Mouse (Mus musculus) heart, postnatal 25 days (tissue): ENCODE data around the gene Zfp101. TPM values are rescaled to one million over a fixed set of nuclear protein-coding genes. Genes with fewer than 3 reads are reported as not detected.

Source experiments
- DNase-seq: peaks from one replicate; pipeline ENCODE4 v3.0.0; 2022; ENCODE audit warnings: low spot score
- intact Hi-C: fragments of 180-260 bp; cut with DNase I; formaldehyde crosslinking; loops from one replicate; pipeline ENCODE4 v1.15.1; 2025
- total RNA-seq, 2 experiments: library from RNA; stranded (reverse); gene quantifications; 2 replicates each; pipeline ENCODE4 v1.2.3; 2021

The Zfp101 gene
- 1 to 10 TPM; 3.9 to 4.1 TPM for total RNA-seq

DNA sequence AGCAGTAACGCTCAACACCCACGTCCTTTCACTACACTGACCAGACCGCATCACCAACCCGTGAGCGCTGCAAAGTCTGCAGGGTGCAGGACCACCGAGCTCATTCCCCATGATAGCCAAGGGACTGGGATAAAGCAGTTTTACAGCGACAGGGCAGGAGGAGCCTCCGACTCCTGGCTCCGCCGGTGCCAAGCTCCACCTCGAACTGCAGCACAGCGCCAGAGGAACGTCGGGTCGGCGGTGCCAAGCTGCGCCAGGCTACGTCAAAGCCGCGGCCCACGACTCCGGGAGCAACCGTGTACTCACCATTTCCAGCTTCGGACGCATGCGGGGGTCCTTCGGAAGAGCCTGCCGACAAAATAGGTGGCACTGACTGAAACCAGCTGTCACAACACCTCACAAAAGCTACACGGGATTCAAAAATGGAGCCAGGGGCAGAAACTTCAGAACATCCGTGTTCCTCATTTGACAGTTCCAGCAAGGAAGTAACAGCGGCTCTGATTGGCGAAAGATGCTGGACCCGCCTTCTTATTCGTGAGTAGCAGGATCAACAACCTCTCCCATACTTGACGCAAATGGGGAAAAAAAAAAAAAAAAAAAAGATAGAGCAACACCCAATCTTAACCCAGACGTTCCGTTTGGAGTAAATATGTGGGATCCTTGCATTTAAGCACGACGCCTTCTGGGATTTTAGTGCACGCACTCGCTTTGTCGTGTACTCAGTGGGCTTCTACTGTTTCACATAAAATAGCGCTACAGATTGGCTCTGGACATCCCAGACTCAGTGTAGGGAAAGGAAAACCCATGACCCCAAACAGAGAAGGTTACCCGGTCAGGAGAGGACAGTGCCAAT is at the start of gene Zfp101:
Gene Zfp101 (minus strand): TSS at position 460 of the 853 bp plus-strand sequence.
- intact Hi-C loops, result loop anchor here (5.0 kb wide), 2 partner anchors 37 to 302 kb away; partner anchors contain the start of gene Zfp81
- DNase-seq, result peak; percentile 86

GRCm38 (mm10) chr17:33441159-33441558 is 46.7 kb upstream of the Zfp101 start:
- intact Hi-C loops, result no loop called here

DNA sequence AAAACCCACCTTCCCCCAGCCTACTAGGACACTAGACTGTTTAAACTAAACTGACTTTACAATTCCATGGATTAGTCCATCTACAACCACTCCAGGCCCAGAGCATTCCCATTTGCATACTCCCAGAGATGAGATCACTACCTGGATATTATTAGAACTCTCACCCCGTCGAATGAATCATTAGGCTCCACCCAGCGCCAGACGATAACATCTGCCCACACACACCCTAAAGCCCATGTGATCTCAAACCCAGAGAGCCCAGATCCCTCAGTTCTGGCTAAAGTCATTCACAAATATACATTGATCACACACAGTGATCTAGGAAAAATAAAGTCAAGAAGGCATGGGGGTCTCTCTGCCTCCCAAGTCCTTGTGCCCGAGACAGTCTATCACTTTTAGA is 45.5 kb upstream of the Zfp101 start:
- intact Hi-C loops, result loop anchor here (1.0 to 5.0 kb wide), 2 partner anchors 99 to 362 kb away; no protein-coding TSS in a partner anchor
- peak; percentile 9 for DNase-seq

More at GRCm38 (mm10) chr17:33441159-33441558, 46.7 kb upstream of the Zfp101 start:
- no peak for DNase-seq

- intact Hi-C loops, result loop anchor here (1.0 to 5.0 kb wide), 2 partner anchors 100 to 363 kb away; no protein-coding TSS in a partner anchor
- peak; percentile 13 for DNase-seq
Observed at GRCm38 (mm10) chr17:33439148-33439547, 44.7 kb upstream of the Zfp101 start.

DNA sequence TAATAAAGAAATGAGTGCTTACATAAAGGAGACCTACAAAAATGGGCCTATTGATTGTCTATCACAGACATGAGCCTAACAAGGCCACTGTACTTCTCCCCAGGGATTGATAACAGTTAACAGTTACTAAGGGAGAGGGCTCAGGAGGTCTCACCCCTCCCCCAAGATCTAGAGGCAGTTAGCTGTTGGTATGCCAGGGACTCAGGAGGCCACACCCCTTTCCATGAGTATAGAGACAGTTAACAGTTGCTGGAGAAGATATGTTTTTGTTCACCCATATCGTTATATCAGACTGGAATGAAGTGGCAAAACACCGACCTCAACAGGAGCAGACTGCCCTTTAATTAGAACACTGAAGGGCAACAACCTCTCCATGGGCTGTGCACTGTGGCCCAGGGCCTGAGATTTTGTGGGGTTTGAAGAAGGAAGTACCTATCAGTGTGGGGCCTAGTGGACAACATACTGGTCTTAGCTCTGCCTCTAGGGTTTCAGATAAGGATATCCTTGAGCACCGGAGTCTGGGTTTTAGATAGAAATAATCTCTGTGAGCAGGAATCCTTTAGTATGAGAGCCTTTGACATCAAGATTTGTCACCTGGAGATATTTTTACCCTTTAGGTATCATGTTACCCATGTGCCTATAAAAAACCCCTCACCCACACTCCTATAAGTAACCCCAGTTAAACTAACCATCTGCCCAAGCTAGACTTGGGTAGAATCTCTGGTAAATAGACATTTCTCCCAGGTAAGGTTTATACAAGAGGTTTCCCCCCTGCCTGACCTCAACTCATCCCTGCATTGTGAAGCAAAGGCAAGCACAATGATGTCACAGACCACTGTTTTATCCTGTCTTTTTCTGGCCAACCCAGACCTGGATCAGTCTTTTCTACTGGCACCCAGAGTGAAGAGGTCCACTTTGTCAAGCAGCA is 37.8 kb upstream of the Zfp101 start, which contains the start of gene Actl9:
Gene Actl9 (plus strand): TSS at position 878 of the 928 bp plus-strand sequence.
- intact Hi-C loops, result no loop called here
- no peak for DNase-seq

- intact Hi-C loops, result loop anchor here (5.0 kb wide), 2 partner anchors 35 to 300 kb away; partner anchors contain the start of gene Zfp81
- no peak for DNase-seq
Observed at GRCm38 (mm10) chr17:33392271-33392670, 2.2 kb downstream of the Zfp101 start.

- intact Hi-C loops, result no loop called here
- no peak for DNase-seq
Observed at GRCm38 (mm10) chr17:33385705-33386104, 8.7 kb downstream of the Zfp101 start.

GRCm38 (mm10) chr17:33372795-33373194 is 21.6 kb downstream of the Zfp101 start:
- intact Hi-C loops, result no loop called here
- DNase-seq, result no peak

DNA sequence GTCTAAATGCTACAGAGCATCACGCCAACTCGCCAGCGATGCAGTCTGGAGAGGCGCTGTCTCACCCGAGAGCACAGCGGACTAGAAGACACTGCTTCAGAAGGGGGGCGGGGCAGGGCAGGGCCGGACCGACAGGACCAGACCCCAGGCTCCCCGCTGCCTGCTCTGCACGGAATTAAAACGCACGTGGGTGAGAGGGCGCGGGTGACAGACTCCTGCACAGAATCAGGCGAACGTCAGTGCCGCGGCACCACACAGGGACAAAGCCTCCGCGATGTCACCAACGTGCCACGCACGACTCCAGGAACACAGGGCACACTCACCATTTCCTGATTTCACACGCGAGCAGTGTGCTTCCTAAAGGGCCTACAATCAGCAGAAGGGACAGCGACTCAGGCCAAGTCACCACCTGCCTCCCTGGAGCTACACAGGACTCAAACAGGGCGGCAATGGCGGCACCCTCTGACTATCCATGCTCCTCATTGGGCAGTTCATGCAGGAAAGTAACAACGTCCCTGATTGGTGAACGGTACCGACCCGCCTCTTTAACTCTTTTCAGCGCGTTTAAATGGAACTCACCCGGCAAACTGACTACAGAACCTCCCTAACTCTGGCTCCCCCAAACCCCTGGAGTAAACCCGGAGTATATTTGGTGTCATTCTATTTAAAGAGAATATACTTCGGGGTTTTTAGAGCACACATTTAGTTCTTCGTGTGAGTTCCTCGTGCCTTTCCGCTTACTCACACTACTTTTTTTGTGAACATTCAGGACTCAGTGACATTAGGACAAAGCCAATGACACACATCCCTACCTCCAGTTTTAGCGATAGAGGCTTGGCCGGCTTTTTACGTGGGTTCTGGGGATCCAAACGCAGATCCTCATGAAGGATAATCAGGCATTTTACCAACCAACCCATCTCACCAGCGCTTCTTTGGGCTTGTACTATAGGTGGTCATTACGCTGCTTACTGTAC is 35.7 kb downstream of the Zfp101 start, which contains the start of gene Zfp81:
Gene Zfp81 (minus strand): TSS at position 468 of the 974 bp plus-strand sequence.
- DNase-seq, result peak; percentile 74
- intact Hi-C loops, result loop anchor here (5.0 kb wide), 1 partner anchor 34 kb away; the partner anchor contains the start of gene Zfp101

DNA sequence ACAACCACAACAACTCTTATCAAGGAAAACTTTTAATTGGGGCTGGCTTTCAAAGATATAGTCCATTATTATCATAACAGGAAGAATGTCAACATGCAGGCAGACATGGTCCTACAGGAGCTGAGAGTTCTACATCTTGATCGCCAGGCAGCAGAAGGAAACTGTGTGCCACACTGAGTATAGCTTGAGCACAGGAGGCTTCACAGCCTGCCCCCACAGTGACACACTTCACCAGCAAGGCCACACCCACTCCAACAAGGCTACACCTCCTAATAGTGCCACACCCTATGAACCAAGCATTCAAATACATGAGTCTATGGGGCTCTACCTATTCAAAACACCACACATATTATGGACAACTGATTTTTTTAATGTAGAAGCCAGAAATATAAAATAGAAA is 41.5 kb downstream of the Zfp101 start:
- no peak for DNase-seq
- intact Hi-C loops, result no loop called here

Other genes with a start within 250 kb of the Zfp101 start
- gene Olfr55, start 226.2 kb downstream of the Zfp101 start, total RNA-seq, result not detected
- not detected for gene Olfr239, start 203.3 kb downstream of the Zfp101 start, total RNA-seq
- under 1 TPM; 0.08 to 0.22 TPM for gene Olfr1564, start 173.0 kb downstream of the Zfp101 start, total RNA-seq
- 10 to 100 TPM in 1 of 2 experiments, 1 to 10 TPM in 1; 10.0 to 11.6 TPM for gene Zfp955a, start 139.5 kb downstream of the Zfp101 start, total RNA-seq
- not detected for gene Olfr63, start 130.0 kb downstream of the Zfp101 start, total RNA-seq
- 10 to 100 TPM; 10.8 to 16.5 TPM for gene Zfp955b, start 105.1 kb downstream of the Zfp101 start, total RNA-seq
- gene Zfp81, start 35.8 kb downstream of the Zfp101 start, total RNA-seq, result 1 to 10 TPM; 5.6 to 6.0 TPM
- gene Actl9, start 38.3 kb upstream of the Zfp101 start, total RNA-seq, result not detected
- gene Adamts10, start 129.6 kb upstream of the Zfp101 start, total RNA-seq, result 10 to 100 TPM; 20.1 to 21.7 TPM
- 1 to 10 TPM; 1.8 to 2.7 TPM for gene Myo1f, start 161.1 kb upstream of the Zfp101 start, total RNA-seq
- gene Zfp414, start 234.4 kb upstream of the Zfp101 start, total RNA-seq, result 10 to 100 TPM in 1 of 2 experiments, 1 to 10 TPM in 1; 9.7 to 11.4 TPM
- under 1 TPM in 1 of 2 experiments, not detected in 1; 0.34 TPM for gene Pram1, start 243.4 kb upstream of the Zfp101 start, total RNA-seq